Mouse (Mus musculus): ENCODE data around the gene Rph3al.

The Rph3al gene

GRCm38 (mm10) chr11:75950459-75950858 is 12.2 kb upstream of the Rph3al start:
- DNase-seq (ENCODE audit: inconsistent ontology term), result no peak

GRCm38 (mm10) chr11:75948789-75949188 is 10.6 kb upstream of the Rph3al start:
- DNase-seq (ENCODE audit: inconsistent ontology term), result no peak

DNA sequence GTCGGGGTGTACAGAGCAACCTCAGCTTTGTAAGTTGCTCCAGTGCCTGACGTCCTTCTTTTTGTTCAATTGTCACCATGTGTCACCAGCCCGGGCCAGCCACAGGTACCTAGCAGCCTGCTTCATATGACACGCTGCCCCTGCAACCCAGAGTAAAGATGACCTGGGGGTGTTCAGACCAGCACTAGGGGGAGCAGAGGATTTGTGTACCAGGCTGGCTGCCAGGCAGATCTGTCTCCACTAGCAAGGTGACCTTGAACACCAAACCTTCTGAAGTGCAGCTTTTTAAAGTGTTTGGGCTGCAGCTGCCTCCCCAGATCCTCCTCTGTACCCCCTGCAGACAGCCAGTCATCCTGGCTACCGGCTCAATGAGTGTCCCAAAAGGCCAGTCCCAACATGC is 9.0 kb upstream of the Rph3al start:
- DNase-seq (ENCODE audit: inconsistent ontology term), result no peak

DNA sequence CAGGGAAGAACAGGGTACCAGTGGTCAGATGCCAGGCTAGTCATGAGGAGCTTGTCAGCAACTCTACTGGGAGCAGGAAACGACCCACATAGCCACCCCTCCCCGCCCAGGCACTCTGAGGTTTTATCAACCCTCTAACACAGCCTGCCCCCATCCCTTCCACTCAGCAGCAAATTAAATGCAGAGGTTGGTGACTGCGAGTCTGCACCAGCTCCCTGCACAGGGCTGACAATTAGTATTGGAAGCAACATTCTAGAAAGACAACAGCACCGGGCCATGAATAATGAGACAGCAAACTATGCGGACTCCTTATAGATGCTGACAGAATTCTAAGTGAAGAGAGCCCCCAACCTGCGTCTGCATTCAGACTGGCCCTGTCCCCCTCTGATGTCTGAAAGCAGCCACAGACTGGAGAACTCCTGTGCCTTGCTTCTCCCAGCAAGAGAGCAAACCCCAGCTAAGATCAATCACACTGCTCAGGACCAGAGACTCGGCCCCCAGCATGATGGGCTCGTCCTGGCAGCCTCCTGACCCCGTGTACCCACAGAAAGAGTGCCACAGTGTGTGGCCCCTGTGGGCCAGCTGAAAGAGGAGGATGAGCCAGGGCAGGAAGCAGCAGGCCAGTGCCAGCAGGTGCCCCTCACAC is 7.7 kb upstream of the Rph3al start:
- no peak for DNase-seq (ENCODE audit: inconsistent ontology term)

- DNase-seq (ENCODE audit: inconsistent ontology term), result peak; percentile 7
Observed at GRCm38 (mm10) chr11:75937370-75937871, 808 bp downstream of the Rph3al start.

- peak; percentile 44 for DNase-seq (ENCODE audit: inconsistent ontology term)
Observed at GRCm38 (mm10) chr11:75935819-75936430, 2.3 kb downstream of the Rph3al start.

DNA sequence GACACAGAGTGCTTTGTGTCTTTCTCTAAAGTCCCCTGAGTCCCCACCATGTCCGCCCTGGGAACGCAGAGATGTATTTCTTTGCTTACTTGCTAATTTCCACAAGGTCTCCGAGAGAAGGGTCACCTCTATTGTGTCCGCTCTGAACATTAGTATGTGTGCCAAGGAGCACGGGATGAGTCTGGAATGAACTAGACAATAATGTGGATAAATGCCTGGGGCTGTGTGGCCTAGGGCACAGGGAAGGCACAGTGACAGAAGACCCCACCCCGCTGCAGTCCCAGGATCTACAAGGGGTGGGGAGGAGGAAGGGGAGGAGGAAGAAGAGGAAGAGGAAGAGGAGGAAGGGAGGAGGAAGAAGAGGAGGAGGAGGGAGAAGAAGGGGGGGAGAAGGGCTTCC is 3.8 kb downstream of the Rph3al start:
- DNase-seq (ENCODE audit: inconsistent ontology term), result no peak

GRCm38 (mm10) chr11:75933371-75933770 is 4.9 kb downstream of the Rph3al start:
- DNase-seq (ENCODE audit: inconsistent ontology term), result no peak

GRCm38 (mm10) chr11:75930911-75931678 is 7.1 kb downstream of the Rph3al start:
- DNase-seq (ENCODE audit: inconsistent ontology term), result no peak

DNA sequence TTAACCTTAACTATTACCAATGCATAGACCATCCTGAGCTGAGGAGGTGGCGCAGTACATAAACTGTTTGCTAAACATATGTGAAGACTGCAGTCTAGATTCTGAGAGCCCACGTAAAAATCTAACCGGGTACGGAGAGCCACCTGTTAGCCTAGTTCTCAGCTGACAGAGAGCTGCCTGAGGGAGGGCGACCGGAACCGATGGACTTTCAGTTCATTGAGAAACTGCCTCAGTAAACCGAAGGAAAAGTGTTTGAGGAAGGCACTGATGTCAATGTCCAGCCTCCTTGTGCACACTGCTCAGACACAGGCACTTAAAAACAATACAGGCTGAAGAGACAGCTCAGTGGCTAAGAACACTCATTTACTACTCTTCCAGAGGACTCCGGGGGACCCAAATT is 8.0 kb downstream of the Rph3al start:
- no peak for DNase-seq (ENCODE audit: inconsistent ontology term)

DNA sequence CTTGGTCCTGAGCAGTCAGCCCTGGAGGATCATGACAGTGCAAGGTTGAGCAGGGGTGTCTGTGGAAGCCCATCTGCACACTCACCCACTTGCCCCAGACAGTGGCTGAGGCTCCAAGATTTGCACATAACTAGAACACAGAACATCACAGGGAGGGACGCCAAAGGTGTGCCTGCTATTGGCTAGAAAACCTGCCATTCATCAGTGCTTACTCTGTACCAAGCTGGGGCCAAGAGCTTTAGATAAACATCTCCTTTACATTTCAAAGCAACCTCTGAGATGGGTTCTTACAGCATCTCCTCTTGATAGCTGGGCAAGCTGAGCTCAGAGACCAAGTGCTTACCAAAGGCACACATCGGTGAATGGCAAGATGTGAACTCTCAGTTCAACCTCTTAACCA is 10.3 kb downstream of the Rph3al start:
- no peak for DNase-seq (ENCODE audit: inconsistent ontology term)

DNA sequence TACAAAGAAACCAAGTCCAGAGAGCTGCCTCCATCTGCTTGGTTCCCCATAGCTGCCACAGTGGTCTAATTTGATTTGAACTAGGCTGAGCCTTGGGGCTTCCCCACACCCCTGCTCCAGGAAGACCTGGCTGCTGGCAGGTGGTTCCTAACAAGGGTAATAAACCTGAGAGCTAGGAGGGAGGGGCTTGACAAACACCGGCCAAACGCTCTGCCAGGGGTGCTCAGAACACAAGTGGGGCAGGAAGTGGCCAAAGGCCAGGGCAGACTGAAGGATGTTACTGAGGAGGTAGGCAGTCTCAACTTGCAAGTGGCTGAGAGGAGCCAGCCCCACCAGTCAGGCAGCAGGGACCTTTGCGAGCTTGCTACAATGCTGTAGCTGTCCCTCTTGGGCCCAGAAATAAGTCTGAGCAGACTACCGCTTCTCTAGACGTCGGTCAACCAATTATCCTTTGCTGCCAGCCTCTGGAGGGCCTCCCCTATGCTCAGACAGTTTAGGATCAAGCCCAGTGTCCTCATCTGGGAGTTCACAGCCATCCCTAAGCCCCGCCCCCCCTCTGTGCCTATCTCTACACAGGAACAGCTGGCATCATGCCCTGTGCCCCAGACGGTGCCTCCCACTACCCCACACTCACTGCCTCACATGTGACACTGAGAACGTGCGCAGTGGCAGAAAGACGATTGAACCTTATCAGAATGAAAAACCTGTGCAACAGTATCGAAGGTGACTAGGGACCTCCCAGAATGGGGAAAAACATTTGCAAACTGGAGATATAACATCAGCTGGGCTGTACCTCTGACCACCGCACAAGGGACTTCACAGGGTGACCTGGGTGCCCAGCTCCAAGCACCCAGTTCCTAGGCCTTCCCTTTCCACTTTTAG is 11.6 kb downstream of the Rph3al start:
- DNase-seq (ENCODE audit: inconsistent ontology term), result no peak

DNA sequence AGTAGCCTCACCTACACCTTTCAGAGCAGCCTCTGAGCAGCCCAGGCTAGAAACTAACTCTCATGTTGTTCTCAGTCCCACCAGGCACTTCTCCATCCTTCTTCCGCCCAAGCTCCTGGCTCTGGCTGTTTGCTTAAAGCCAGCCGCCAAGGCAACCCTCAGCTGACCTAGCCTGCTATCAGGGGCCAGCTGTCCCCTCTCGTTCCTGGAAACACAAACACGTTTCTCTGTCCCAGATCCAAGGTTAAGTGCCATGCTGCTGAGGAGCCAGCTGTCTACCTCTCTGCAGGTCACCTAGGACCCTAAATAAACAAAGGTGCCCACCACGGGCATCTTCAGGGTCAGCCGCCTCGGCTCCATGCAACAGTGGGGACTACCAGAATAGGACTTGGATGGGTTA is 12.4 kb downstream of the Rph3al start:
- no peak for DNase-seq (ENCODE audit: inconsistent ontology term)

GRCm38 (mm10) chr11:75922741-75923140 is 15.5 kb downstream of the Rph3al start:
- DNase-seq (ENCODE audit: inconsistent ontology term), result no peak

DNA sequence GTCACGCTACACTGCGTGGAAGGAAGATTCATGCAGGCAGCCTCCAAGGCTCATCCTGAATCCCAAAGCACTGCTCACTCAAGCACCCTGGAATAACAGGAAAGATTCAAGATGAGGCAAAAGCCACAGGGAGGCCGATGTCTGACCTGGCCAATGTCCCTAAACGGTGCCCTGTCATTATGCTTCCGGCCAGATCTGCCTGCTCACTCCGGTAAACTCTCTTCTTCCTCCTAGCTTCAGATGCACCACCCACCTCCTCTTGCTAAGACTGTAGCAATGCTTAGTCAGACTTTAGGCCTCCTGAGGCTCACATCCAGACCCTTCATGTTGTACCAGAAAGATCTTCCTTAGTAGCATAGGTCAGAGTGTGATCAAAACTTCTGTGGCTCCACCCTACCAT is 19.1 kb downstream of the Rph3al start:
- DNase-seq (ENCODE audit: inconsistent ontology term), result no peak

- DNase-seq (ENCODE audit: inconsistent ontology term), result no peak
Observed at GRCm38 (mm10) chr11:75917340-75917739, 20.9 kb downstream of the Rph3al start.

DNA sequence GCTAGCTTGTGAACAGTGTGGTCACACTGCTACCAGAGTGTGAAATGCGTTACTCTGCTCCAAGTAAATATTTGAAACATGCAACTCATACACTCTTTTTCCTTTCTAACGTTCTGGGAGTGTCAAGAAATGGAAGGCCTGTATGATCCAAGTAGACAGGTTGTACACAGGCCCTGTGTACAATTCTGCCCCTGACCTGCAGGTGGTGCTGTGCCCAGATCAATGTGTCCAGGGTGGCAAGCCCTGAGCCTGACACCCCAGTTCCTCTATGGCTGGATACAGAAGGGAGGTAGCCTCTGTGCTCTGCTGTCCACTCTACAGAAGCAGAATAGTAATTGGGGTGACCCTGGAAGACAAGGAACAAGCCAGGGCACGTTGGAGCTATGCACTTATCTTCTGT is 24.3 kb downstream of the Rph3al start:
- DNase-seq (ENCODE audit: inconsistent ontology term), result no peak

- peak; percentile 42 for DNase-seq (ENCODE audit: inconsistent ontology term)
Observed at GRCm38 (mm10) chr11:75912944-75913657, 25.1 kb downstream of the Rph3al start.

GRCm38 (mm10) chr11:75911962-75912361 is 26.3 kb downstream of the Rph3al start:
- no peak for DNase-seq (ENCODE audit: inconsistent ontology term)

DNA sequence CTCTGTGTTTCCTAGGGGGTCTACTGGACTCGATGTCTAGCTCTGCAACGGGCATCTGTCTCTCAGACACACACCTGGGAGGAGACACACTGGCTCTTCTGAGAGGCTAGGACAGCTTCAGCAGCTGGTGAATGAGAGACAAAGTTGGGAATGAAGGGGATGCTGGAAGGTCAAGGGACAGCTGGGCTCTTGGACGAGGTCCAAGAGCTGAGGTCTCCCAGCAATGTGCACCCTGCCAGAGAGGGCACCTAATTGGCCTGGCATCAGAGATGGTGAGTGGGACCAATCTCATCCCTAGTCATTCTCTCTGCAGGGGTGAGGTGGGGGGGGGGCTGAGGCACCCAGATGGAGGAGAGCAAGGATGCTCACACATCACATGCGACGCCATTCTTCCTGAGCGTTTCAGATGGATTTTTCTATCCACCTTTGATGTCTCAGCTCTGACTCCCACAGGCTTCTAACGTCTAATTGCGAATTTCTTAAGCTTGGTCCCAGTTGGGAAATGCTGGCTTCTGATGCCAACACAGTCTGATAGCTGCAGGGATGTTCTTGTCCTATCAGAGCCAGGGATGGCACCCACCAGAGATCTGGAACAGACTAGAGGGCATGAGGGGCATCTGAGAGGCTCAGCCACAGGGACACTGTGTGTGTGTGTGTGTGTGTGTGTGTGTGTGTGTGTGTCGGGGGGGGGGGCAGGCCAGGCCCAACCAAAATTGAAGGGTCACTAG is 28.4 kb downstream of the Rph3al start:
- DNase-seq (ENCODE audit: inconsistent ontology term), result no peak
